Mouse (Mus musculus): ENCODE results near the gene Agbl3.

- TF ChIP-seq CTCF (IDR thresholded peaks at IDR 0.05; ENCODE audit: borderline replicate concordance, control insufficient read depth, extremely low read depth, insufficient read depth, low read length, poor library complexity), result no peak
- no peak for TF ChIP-seq POLR2A (IDR thresholded peaks at IDR 0.05; ENCODE audit: control insufficient read depth, extremely low read depth, insufficient read depth, low read length, poor library complexity)
Observed at GRCm38 (mm10) chr6:34907696-34908260, 127.5 kb downstream of the Agbl3 start.

All from thymus, adult 2 months (tissue).